Mouse (Mus musculus): ENCODE measurements around the gene Pacrg.

- no peak for TF ChIP-seq CTCF (IDR thresholded peaks at IDR 0.05; ENCODE audit: control insufficient read depth, insufficient read depth, insufficient replicate concordance, low read depth, low read length)
- TF ChIP-seq POLR2A (IDR thresholded peaks at IDR 0.05; ENCODE audit: control insufficient read depth, low read depth, low read length): no peak
Observed at GRCm38 (mm10) chr17:10463626-10464025, 376.5 kb downstream of the Pacrg start.
